Comparison of ENCODE assay signal across 16 mouse cellular contexts in the genomic region with DNA sequence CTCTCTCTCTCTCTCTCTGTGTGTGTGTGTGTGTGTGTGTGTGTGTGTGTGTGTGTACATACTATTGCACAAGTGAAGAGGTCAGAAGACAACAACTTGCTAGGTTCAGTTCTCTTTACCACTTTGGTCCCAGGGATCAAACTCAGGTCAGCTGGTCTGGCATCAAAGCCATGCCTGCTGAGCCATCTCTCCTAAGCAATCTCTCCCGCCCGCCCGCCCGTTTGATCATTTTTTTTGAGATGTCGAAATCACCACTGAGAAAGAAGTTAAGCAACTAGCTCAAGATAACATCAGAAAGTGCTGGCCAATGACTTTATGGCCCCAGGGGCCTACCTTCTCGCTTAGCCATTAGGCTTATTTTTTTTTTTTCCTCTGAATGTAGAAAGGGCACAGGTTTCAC. TPM values are rescaled to one million over a fixed set of nuclear protein-coding genes. Genes with fewer than 3 reads are reported as not detected.
DNase-seq lines count a peak whose midpoint lies in the region; ATAC-seq and TF ChIP-seq lines count a peak whose summit lies in the region.
"Had no signal": no experiment of that assay in that cellular context is flagged by ENCODE, and none has a peak within 500 bp of the region (broad histone marks: within the 10 kb centered on the region; RNA-seq: fewer than 3 reads in every experiment).

No protein-coding gene starts in this region.

- no peak overlapping the region for H3K4me2 ChIP-seq in intestine, embryonic 16.5 days (ENCODE audit: low read depth, low read length)
- H3K4me2 ChIP-seq in liver, postnatal 0 days (ENCODE audit: low read depth, low read length) = no peak overlapping the region
- H3K4me2 ChIP-seq in midbrain, embryonic 15.5 days = no peak overlapping the region
- H3K4me2 ChIP-seq: heart, embryonic 15.5 days; hindbrain, embryonic 14.5 days; limb, embryonic 15.5 days; midbrain, embryonic 13.5 days; stomach, embryonic 15.5 days had no signal

- no peaks in the 10 kb centered on the region for H3K36me3 ChIP-seq in kidney, adult 2 months (ENCODE audit: control insufficient read depth, insufficient read depth, low read length)
- no peaks in the 10 kb centered on the region for H3K36me3 ChIP-seq in intestine, embryonic 16.5 days (ENCODE audit: control insufficient read depth, insufficient read depth, low read length)
- H3K36me3 ChIP-seq in liver, postnatal 0 days (replicated peaks; ENCODE audit: insufficient read depth, low read length) = no peaks in the 10 kb centered on the region
- H3K36me3 ChIP-seq in midbrain, embryonic 15.5 days (replicated peaks) = no peaks in the 10 kb centered on the region
- H3K36me3 ChIP-seq: heart, embryonic 15.5 days; limb, embryonic 15.5 days; midbrain, embryonic 13.5 days; stomach, embryonic 15.5 days had no signal

- H3K27ac ChIP-seq in kidney, adult 2 months (ENCODE audit: insufficient read depth, low read depth, low read length) = no peak overlapping the region
- H3K27ac ChIP-seq in intestine, embryonic 16.5 days (ENCODE audit: low read length) = no peak overlapping the region
- H3K27ac ChIP-seq in liver, postnatal 0 days (ENCODE audit: low read depth) = peak overlapping the region; percentile 74
- H3K27ac ChIP-seq in midbrain, embryonic 15.5 days = no peak overlapping the region
- H3K27ac ChIP-seq: heart, embryonic 15.5 days; hindbrain, embryonic 14.5 days; limb, embryonic 15.5 days; midbrain, embryonic 13.5 days; stomach, embryonic 15.5 days had no signal

- no peaks in the 10 kb centered on the region for H3K27me3 ChIP-seq in kidney, adult 2 months (replicated peaks; ENCODE audit: control insufficient read depth, insufficient read depth, low read length)
- H3K27me3 ChIP-seq in intestine, embryonic 16.5 days (replicated peaks; ENCODE audit: control insufficient read depth, insufficient read depth, low read length) = no peaks in the 10 kb centered on the region
- H3K27me3 ChIP-seq in liver, postnatal 0 days (ENCODE audit: insufficient read depth, low read length) = no peaks in the 10 kb centered on the region
- no peaks in the 10 kb centered on the region for H3K27me3 ChIP-seq in midbrain, embryonic 15.5 days (replicated peaks)
- H3K27me3 ChIP-seq: heart, embryonic 15.5 days; limb, embryonic 15.5 days; midbrain, embryonic 13.5 days; stomach, embryonic 15.5 days had no signal

- no peak overlapping the region for H3K4me3 ChIP-seq in kidney, adult 2 months (ENCODE audit: insufficient read depth, low read depth, low read length)
- no peak overlapping the region for H3K4me3 ChIP-seq in intestine, embryonic 16.5 days (ENCODE audit: low read length)
- H3K4me3 ChIP-seq in liver, postnatal 0 days (ENCODE audit: low read depth, low read length) = no peak overlapping the region
- no peak overlapping the region for H3K4me3 ChIP-seq in midbrain, embryonic 15.5 days
- H3K4me3 ChIP-seq: heart, embryonic 15.5 days; limb, embryonic 15.5 days; midbrain, embryonic 13.5 days; stomach, embryonic 15.5 days had no signal

- H3K9ac ChIP-seq in intestine, embryonic 16.5 days (ENCODE audit: low read depth, low read length) = no peak overlapping the region
- no peak overlapping the region for H3K9ac ChIP-seq in liver, postnatal 0 days (replicated peaks)
- no peak overlapping the region for H3K9ac ChIP-seq in midbrain, embryonic 15.5 days
- H3K9ac ChIP-seq: heart, embryonic 15.5 days; hindbrain, embryonic 14.5 days; limb, embryonic 15.5 days; midbrain, embryonic 13.5 days; stomach, embryonic 15.5 days had no signal

- ATAC-seq in intestine, embryonic 16.5 days = peak; percentile 84
- ATAC-seq in liver, postnatal 0 days = peak; percentile 97
- no peak for ATAC-seq in midbrain, embryonic 15.5 days (replicated peaks)
- ATAC-seq: forebrain, embryonic 16.5 days; midbrain, embryonic 13.5 days had no signal

- no peak for TF ChIP-seq EP300 in liver, postnatal 0 days (IDR thresholded peaks at IDR 0.05; ENCODE audit: low read depth)

- no peak for TF ChIP-seq POLR2A in kidney, adult 2 months (IDR thresholded peaks at IDR 0.05; ENCODE audit: low read depth, low read length)

- peak; percentile 10 for DNase-seq in kidney, adult 2 months
- no peak for DNase-seq in kidney, postnatal 25 days
- DNase-seq in adrenal gland, postnatal 10 days = peak; percentile 27
- peak; percentile 52 for DNase-seq in liver, postnatal 0 days
- DNase-seq in embryo, embryonic 10.5 days (ENCODE audit: low spot score) = no peak
- DNase-seq: cerebellum, adult 9-10 months; gastrocnemius, postnatal 36 days; kidney, adult 9 months had no signal

- H3K9me3 ChIP-seq in intestine, embryonic 16.5 days (ENCODE audit: control insufficient read depth, low read length) = no peaks in the 10 kb centered on the region
- no peaks in the 10 kb centered on the region for H3K9me3 ChIP-seq in liver, postnatal 0 days (ENCODE audit: low read length)
- H3K9me3 ChIP-seq in midbrain, embryonic 15.5 days = no peaks in the 10 kb centered on the region
- H3K9me3 ChIP-seq: heart, embryonic 15.5 days; limb, embryonic 15.5 days; midbrain, embryonic 13.5 days; stomach, embryonic 15.5 days had no signal

- H3K4me1 ChIP-seq in kidney, adult 2 months (ENCODE audit: control insufficient read depth, insufficient read depth, low read length) = no peaks in the 10 kb centered on the region
- no peaks in the 10 kb centered on the region for H3K4me1 ChIP-seq in intestine, embryonic 16.5 days (ENCODE audit: control insufficient read depth, insufficient read depth, low read length)
- H3K4me1 ChIP-seq in liver, postnatal 0 days (ENCODE audit: insufficient read depth) = peaks cover 7% of the 10 kb centered on the region; the same call in 1 of the 2 replicates
- H3K4me1 ChIP-seq in midbrain, embryonic 15.5 days = peaks cover 8% of the 10 kb centered on the region; the same call in 1 of the 2 replicates
- H3K4me1 ChIP-seq: limb, embryonic 15.5 days; stomach, embryonic 15.5 days had no signal

- TF ChIP-seq CTCF in kidney, adult 2 months (conservative IDR thresholded peaks at IDR 0.05; ENCODE audit: insufficient read depth, insufficient read length, low read depth, low read length) = no peak
- no peak for TF ChIP-seq CTCF in liver, postnatal 0 days (IDR thresholded peaks at IDR 0.05; ENCODE audit: low read depth)

- 77% methylated on average over 6 of the region's 6 CpGs for WGBS in kidney, adult 2 months
- 42% methylated on average over 6 of the region's 6 CpGs for WGBS in intestine, embryonic 16.5 days
- 21% methylated on average over 6 of the region's 6 CpGs for WGBS in liver, postnatal 0 days (ENCODE audit: insufficient replicate concordance)
- WGBS in midbrain, embryonic 15.5 days = 73% methylated on average over 6 of the region's 6 CpGs

RNA-seq across cellular contexts. Expression of a gene that starts 59.3 kb away (rescaled TPM):
- polyA plus RNA-seq in kidney, adult 2 months (2012; rRNA removed) = 4.4 and 4.9 TPM in 2 replicates
- 10 to 100 TPM; 16.7 to 18.6 TPM for total RNA-seq in adrenal gland, postnatal 10 days (2021)
- 6.5 and 6.6 TPM in 2 replicates for polyA plus RNA-seq in intestine, embryonic 16.5 days (2015; fragmentation: Nextera tagmentation; extraction: Ambion mirVana)
- 2.0 TPM in 2 replicates for polyA plus RNA-seq in liver, postnatal 0 days (2015; fragmentation: Nextera tagmentation; extraction: Ambion mirVana)
- 4.9 and 6.4 TPM in 2 replicates for polyA plus RNA-seq in midbrain, embryonic 15.5 days (2015; fragmentation: Nextera tagmentation; extraction: Ambion mirVana)

Comparison
In these comparisons a context has a peak if more than half of its experiments do, and no peak if none do; other contexts are left out.
1. DNase-seq: peak in kidney, adult 2 months (single experiment), adrenal gland, postnatal 10 days (single experiment) and liver, postnatal 0 days (single experiment); none in kidney, postnatal 25 days (0 of 2) and embryo, embryonic 10.5 days (single experiment).